Mouse (Mus musculus) layer of hippocampus, adult 2 months (tissue): ENCODE data around the gene Mfap5. TPM values are rescaled to one million over a fixed set of nuclear protein-coding genes. Genes with fewer than 3 reads are reported as not detected.
"Not testable (repeated sequence)": the region's sequence is repeated elsewhere in the genome, so short reads cannot be mapped to it uniquely, and the experiment has no call there.

Source experiments
- DNase-seq, 2 experiments: peaks; one replicate each; pipeline ENCODE4 v3.0.0; 2022; ENCODE audit warnings: low spot score in 2 of 2
- H3K27ac ChIP-seq: fragments of 200-600 bp; 2 replicates; pipeline ENCODE4 v1.8.1; 2022
- H3K4me3 ChIP-seq: fragments of 200-600 bp; 2 replicates; pipeline ENCODE4 v1.8.1; 2022; ENCODE audit warnings: mild to moderate bottlenecking
- CTCF ChIP-seq: fragments of 200-600 bp; conservative IDR thresholded peaks from 2 replicates; pipeline ENCODE4 v1.8.1; 2022; ENCODE audit warnings: antibody characterized with exemption, mild to moderate bottlenecking, moderate library complexity
- total RNA-seq, 2 experiments: library from RNA; stranded (reverse); gene quantifications; 2 replicates each; pipeline ENCODE4 v1.2.3; 2021

Mfap5 gene
- total RNA-seq, 2 experiments from 2014 or later: not detected

DNA sequence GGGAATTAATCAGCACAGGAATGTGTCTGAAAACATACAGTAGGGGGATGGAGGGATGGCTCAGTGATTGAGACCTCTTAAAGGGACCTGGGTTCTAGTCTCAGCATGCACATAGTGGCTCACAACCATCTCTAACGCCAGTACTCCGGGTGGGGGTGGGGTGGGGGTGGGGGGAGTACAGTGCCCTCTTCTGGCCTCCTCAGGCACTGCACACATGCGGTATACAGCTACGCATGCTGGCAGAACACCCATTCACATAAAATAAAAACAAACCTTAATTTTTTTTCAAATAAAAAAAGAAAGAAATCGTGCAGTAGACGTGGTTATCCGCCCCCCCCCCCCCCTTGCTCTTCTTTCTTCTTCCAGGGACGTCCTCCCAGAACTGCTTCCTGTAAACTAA, 17.6 kb downstream of the Mfap5 start:
- no peak overlapping the region for H3K4me3 ChIP-seq
- DNase-seq: no peak
- no peak overlapping the region for H3K27ac ChIP-seq
- TF ChIP-seq CTCF: peak; percentile 26

DNA sequence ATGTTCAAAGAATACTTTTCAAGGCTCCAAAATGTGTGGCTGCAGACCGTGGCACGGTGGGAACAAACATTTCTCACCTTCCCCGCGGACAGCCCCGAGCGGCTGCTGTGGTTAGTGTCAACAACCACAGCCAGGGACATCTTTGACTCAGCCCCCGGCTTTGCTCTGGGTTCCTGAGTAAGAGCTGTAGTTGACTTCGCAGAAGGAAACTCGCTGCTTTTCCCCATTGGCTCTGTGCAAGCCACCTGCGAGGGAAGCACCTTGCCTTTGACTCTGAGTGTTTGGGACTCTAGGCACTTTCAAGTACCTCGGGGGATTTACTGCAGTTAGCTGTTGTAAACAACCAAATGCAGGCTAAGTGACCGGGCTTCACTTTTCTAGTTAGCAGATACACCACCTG, 22.0 kb downstream of the Mfap5 start:
- Histone ChIP-seq H3K4me3 (no peak overlapping the region), H3K27ac (no peak overlapping the region)
- TF ChIP-seq CTCF: no peak
- DNase-seq: no peak

DNA sequence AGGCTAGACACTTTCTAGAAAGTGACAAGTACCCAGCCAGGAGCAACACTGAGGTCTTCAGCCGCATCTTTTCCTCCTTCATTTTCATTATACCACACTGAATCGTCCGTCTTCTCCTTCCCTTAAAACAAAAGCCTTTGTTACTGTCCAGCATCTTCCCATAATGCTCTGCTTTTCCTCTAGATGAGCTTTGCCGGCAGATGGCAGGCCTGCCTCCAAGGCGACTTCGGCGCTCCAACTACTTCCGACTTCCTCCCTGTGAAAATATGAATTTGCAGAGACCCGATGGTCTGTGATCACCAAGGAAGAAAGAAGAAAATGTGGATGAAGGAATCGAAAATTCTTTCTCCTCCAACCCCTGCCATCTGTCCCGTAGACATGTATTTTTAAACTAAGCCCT, 22.5 kb downstream of the Mfap5 start:
- peak; percentile 25; the same call in 1 of the 2 replicates for TF ChIP-seq CTCF
- Histone ChIP-seq H3K27ac (no peak overlapping the region), H3K4me3 (no peak overlapping the region)
- no peak for DNase-seq

DNA sequence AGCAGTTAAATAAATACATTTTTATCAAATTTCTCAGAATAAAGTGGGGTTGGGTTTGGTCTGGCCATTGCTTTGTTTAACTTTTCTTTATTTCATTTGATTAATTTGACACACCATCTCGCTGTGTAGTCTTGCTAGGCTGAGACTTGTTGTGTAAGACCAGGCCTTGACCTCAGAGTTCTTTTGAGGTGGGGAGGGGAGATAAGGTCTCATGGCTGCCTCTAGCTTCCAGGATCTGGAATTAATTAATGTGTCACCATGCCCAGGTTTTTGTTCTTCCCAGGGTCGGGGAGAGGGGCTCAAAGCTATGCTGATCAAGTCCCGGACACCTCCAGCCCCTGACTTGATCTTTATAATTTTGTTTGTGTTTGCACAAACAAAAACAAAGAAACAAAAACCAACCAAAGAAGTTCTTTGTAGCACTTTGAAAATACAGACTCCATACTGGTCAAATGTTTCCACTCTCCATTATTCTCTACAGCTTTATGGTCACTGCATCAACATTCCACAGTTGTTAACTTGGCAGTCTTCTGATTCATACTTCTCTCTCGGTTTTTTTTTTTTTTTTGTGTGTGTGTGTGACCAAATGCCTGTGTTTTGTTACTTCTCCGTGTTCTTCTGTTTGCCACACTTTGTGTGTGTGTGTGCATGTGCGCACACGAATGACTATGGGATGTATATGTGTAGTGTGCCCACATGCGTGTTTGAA, 26.0 kb downstream of the Mfap5 start:
- Histone ChIP-seq H3K27ac (no peak overlapping the region), H3K4me3 (no peak overlapping the region)
- TF ChIP-seq CTCF: no peak
- DNase-seq: no peak

DNA sequence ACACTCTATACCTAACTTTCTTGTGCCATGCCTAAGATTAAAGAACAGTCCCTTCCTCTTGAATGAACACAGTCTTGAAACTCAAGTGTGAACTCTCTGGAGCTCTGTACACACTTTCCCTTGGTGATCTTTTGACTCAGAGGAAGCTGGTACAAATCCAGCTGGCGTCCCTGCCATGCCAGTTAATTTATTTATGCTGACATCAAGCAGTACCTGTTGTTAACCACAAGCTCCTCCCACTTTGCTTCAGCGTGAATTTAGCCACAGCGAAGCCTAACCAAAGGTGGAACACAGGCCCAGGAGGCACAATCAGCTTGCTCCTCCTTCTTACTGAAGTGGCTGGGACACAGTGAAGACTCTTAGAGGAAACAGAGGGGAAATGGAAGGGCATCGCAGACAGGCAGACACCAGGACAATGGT, 27.2 kb downstream of the Mfap5 start:
- TF ChIP-seq CTCF: no peak
- H3K4me3 ChIP-seq: no peak overlapping the region
- no peak for DNase-seq
- no peak overlapping the region for H3K27ac ChIP-seq

DNA sequence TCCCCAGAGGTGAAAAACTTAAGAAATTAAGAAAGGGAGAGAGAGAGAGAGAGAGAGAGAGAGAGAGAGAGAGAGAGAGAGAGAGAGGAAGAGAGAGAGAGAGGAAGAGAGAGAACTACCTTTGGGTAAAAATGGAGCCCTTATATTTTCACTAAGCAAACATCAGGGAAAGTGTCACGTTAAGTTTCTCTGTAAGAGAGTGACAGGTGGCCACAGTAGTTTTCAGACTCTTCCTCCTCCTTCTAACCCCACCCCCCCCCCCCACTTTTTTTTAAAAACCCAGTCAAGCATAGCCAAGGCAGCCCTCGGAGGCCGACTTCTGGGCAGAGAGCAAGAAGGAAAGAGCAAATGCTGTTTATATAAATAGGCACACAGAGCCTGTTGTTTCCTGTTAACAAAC, 28.4 kb downstream of the Mfap5 start:
- Histone ChIP-seq H3K27ac (no peak overlapping the region), H3K4me3 (no peak overlapping the region)
- no peak for DNase-seq
- no peak for TF ChIP-seq CTCF

DNA sequence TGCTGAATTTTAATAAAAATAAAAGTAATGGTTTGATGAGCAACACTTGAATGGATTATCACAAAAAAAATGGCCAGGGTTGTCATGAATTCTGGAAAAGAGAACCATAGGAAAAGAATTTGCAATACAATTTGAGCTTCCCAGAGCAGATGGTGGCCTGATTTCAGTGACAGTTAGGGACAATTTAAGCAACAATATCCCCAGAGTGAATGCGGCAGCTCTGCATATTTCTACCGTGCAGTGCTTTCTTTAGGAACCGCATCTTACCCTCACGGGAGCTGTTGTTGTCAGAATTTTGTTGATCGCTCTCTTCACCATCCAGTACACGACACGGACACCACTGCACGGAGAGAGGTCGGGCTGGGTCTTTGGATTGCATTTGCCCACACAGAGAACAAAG, 33.9 kb downstream of the Mfap5 start:
- no peak for TF ChIP-seq CTCF
- H3K27ac ChIP-seq: no peak overlapping the region
- DNase-seq: no peak
- no peak overlapping the region for H3K4me3 ChIP-seq

DNA sequence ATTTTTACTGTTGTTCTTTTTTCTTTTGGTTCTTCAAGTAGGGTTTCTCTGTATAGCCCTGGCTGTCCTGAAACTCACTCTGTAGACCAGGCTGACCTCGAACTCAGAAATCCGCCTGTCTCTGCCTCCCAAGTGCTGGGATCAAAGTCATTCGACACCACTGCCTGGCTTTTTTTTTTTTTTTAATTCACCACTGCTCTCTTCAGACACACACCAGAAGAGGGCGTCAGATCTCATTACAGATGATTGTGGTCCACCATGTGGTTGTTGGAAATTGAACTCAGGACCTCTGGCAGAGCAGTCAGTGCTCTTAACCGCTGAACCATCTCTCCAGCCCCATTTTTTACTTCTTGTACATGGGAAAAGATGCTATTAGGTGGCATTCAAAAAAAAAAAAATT, 36.8 kb downstream of the Mfap5 start:
- not testable (repeated sequence) for H3K27ac ChIP-seq, H3K4me3 ChIP-seq, DNase-seq

DNA sequence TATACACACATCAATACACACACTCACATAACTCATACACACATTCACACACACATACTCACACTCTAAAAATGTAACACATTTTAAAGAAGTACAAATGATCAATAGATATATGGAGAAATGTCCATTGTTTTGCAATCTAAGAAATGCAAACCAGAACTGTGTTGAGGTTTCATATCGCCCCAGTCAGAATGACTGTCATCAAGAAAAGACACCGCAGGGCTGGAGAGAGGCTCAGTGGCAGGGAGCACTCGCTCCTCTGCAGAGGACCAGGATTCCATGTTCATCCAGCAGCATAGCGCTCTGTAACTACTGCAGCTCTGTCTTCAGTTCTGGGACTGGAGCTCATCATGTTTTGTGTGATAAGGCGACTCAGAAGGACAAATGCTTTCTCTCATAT, 37.9 kb downstream of the Mfap5 start:
- TF ChIP-seq CTCF: no peak
- DNase-seq: no peak
- H3K4me3 ChIP-seq: no peak overlapping the region
- no peak overlapping the region for H3K27ac ChIP-seq

DNA sequence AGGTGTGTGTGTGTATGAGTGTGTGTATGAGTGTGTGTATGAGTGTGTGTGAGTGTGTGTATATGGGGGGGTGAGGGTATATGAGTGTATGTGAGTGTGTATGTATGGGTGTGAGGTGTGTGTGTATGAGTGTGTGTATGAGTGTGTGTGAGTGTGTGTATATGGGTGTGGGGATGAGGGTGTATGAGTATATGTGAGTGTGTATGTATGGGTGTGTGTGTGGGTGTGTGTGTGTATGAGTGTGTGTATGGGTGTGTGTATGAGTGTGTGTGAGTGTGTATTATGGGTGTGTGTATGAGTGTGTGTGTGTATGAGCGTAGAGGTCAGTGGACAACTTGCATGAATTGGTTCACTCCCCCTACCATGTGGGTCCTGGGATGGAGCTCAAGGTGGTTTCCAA, 39.0 kb downstream of the Mfap5 start:
- DNase-seq: no peak
- H3K27ac ChIP-seq: no peak overlapping the region
- no peak overlapping the region for H3K4me3 ChIP-seq

DNA sequence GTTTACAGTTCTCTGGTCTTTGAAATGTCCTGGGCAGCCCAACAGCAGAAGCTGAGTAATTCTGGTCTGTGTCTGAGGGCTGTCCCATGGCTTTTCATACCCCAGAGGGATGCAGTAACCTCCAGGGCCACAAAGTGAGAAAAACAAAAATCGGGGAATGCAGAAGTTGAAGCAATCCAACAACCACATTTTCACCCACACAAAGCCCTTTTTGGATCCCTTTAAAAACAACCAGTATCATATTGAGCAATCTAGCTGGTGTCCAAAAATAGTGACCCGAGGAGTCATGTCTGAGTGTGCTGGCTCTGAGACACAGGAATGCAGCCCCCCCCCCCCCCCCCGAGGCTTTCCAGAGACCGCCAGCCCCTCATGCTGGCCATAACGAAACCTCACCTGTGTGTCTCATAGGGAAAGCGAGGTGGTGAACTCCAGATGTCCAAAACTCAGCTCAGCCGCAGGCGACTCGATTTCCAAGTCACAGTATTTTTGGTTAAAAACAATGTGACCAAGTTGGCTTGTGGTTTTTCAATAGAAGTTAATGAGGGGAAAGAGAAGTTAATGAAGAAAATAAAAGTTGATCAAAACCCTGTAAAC, 39.7 kb downstream of the Mfap5 start:
- Histone ChIP-seq H3K4me3 (no peak overlapping the region), H3K27ac (no peak overlapping the region)
- no peak for DNase-seq
- TF ChIP-seq CTCF: no peak

More for the DNA sequence above, 39.0 kb downstream of the Mfap5 start:
- TF ChIP-seq CTCF: no peak

DNA sequence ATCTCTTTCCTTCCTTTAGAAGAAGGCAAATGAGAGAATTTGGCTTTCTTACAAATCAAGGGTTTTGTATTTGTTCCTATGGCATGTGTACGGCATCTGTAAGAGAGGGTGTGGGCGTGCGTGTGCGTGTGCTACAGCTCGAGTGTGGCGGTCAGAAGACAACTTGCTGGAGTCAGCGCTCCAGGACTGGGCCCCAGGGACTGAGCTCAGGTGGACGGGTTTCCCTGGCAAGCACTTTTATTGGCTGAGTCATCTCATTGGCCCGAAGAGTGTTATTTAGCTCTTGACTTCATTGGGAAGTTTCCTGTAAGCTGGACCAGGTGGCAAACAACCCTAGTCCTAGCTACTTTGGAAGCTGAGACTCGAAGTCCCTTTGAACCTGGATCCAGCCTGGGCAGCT, 40.3 kb downstream of the Mfap5 start:
- DNase-seq: no peak
- TF ChIP-seq CTCF: no peak
- Histone ChIP-seq H3K27ac (no peak overlapping the region), H3K4me3 (no peak overlapping the region)

DNA sequence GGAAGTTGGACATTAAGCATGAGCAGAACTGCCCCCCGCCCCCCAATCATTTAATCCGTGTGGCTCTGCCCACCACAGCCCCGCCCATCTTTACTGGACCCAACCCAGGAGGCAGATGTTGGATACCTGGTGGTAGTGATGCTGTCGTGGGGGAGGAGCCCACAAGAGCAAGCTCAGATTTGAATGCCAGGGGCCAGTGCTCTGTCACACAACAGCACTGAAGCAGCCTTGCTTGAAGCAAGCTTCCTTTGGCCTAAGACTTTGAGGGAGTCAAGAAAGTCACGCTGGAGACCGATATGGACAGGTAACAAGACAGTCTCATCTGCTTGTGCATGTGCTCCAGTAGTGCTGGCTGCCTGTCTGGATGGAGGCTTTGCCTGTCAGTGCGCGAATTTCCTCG, 48.0 kb downstream of the Mfap5 start, which contains the start of gene Aicda:
Aicda (plus strand) TSS at position 196 of the 400 bp plus-strand sequence.
- no peak for TF ChIP-seq CTCF
- DNase-seq: no peak
- H3K4me3 ChIP-seq: no peak within 1 kb of the TSS
- H3K27ac ChIP-seq: no peak within 1 kb of the TSS

DNA sequence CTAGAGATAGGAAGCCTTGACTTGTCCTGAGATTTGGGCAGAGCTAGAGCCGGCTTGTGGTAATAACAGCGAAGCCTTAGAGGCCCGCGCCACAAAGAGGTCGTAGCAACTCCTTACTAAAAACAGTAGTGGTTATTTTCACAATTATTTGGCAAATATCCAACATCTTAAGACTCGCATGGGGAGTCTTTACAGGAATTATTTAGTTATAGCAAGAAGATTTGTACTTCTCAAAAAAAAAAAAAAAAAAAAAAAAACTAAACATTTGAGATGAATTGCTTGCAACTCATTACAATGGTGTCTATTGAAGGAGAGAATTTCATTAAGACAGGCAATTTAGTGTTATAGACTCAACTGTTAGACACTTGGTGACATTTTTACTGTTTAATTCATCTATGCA, 48.5 kb downstream of the Mfap5 start:
- TF ChIP-seq CTCF: no peak
- DNase-seq: no peak
- H3K4me3 ChIP-seq: no peak overlapping the region
- H3K27ac ChIP-seq: no peak overlapping the region
